Mouse (Mus musculus) inflammation-experienced regulatory T-cells (primary cell): Measurements from ENCODE around the gene H2-Aa. TPM values are rescaled to one million over a fixed set of nuclear protein-coding genes. Genes with fewer than 3 reads are reported as not detected.

Source experiments
- polyA plus RNA-seq, 2 experiments: library from polyadenylated mRNA; unstranded; fragments of 100-300 nt; shearing (Covaris generic); gene quantifications; one replicate each; pipeline ENCODE4 v1.2.1; 2017

Gene H2-Aa
- 10 to 100 TPM; 40.3 to 86.4 TPM for polyA plus RNA-seq

GRCm38 (mm10) chr17:34287648-34288047, at the start of gene H2-Aa:
TSS of gene H2-Aa (minus strand) at chr17:34287823.

GRCm38 (mm10) chr17:34325436-34325835, 37.8 kb upstream of the H2-Aa start, which contains the start of gene H2-Eb2:
TSS of gene H2-Eb2 (plus strand) at chr17:34325665.

GRCm38 (mm10) chr17:34305380-34306030, 17.9 kb upstream of the H2-Aa start, which contains the start of gene H2-Eb1:
TSS of gene H2-Eb1 (plus strand) at chr17:34305867.

GRCm38 (mm10) chr17:34257594-34258375, 29.8 kb downstream of the H2-Aa start, which contains the start of gene H2-Ab1:
TSS of gene H2-Ab1 (plus strand) at chr17:34257689.

GRCm38 (mm10) chr17:34238706-34239105, 48.9 kb downstream of the H2-Aa start, which contains the start of gene H2-Ob:
TSS of gene H2-Ob (plus strand) at chr17:34238903.

Other genes starting within 250 kb of the H2-Aa start
- gene Col11a2, start 248.4 kb downstream of the H2-Aa start, polyA plus RNA-seq: 1 to 10 TPM in 1 of 2 experiments, under 1 TPM in 1; 0.72 to 3.2 TPM
- 10 to 100 TPM; 31.7 to 45.1 TPM for gene H2-Oa, start 195.5 kb downstream of the H2-Aa start, polyA plus RNA-seq
- gene H2-DMa, start 168.3 kb downstream of the H2-Aa start, polyA plus RNA-seq: 100 to 1,000 TPM in 1 of 2 experiments, 10 to 100 TPM in 1; 99.4 to 105 TPM
- 100 to 1,000 TPM; 199 to 255 TPM for gene Brd2, start 165.2 kb downstream of the H2-Aa start, polyA plus RNA-seq
- 10 to 100 TPM; 11.6 to 22.4 TPM for gene H2-DMb2, start 144.5 kb downstream of the H2-Aa start, polyA plus RNA-seq
- 10 to 100 TPM in 1 of 2 experiments, 1 to 10 TPM in 1; 2.8 to 12.1 TPM for gene H2-DMb1, start 134.8 kb downstream of the H2-Aa start, polyA plus RNA-seq
- 100 to 1,000 TPM; 379 to 418 TPM for gene Tap1, start 100.3 kb downstream of the H2-Aa start, polyA plus RNA-seq
- gene Psmb9, start 100.1 kb downstream of the H2-Aa start, polyA plus RNA-seq: 100 to 1,000 TPM; 443 to 527 TPM
- 1,000 to 10,000 TPM; 1,068 to 1,232 TPM for gene Psmb8, start 90.1 kb downstream of the H2-Aa start, polyA plus RNA-seq
- 100 to 1,000 TPM; 330 to 339 TPM for gene Tap2, start 84.3 kb downstream of the H2-Aa start, polyA plus RNA-seq
- 10 to 100 TPM; 69.7 to 70.8 TPM for gene H2-Ob, start 48.9 kb downstream of the H2-Aa start, polyA plus RNA-seq
- gene H2-Ab1, start 30.1 kb downstream of the H2-Aa start, polyA plus RNA-seq: 100 to 1,000 TPM in 1 of 2 experiments, 10 to 100 TPM in 1; 49.6 to 150 TPM
- gene H2-Eb1, start 18.0 kb upstream of the H2-Aa start, polyA plus RNA-seq: 10 to 100 TPM; 26.8 to 67.1 TPM
- gene H2-Eb2, start 37.8 kb upstream of the H2-Aa start, polyA plus RNA-seq: 1 to 10 TPM in 1 of 2 experiments, under 1 TPM in 1; 0.42 to 1.3 TPM
- gene Btnl2, start 67.0 kb upstream of the H2-Aa start, polyA plus RNA-seq: under 1 TPM; 0.43 to 0.46 TPM
- gene Btnl1, start 89.3 kb upstream of the H2-Aa start, polyA plus RNA-seq: not detected
- gene BC051142, start 111.0 kb upstream of the H2-Aa start, polyA plus RNA-seq: 1 to 10 TPM in 1 of 2 experiments, under 1 TPM in 1; 0.71 to 1.6 TPM
- gene Btnl4, start 189.5 kb upstream of the H2-Aa start, polyA plus RNA-seq: under 1 TPM in 1 of 2 experiments, not detected in 1; 0.99 TPM
- under 1 TPM in 1 of 2 experiments, not detected in 1; 0.22 TPM for gene Btnl6, start 229.5 kb upstream of the H2-Aa start, polyA plus RNA-seq